Mouse (Mus musculus) C2C12 (cell line): ENCODE results near the gene Mcrip2.

ENCODE experiments used
- CTCF ChIP-seq: IDR thresholded peaks from one replicate; pipeline ENCODE4 v1.5.1; 2011; ENCODE audit not compliant: control insufficient read depth, insufficient read depth, insufficient read length
- MYOD1 ChIP-seq: IDR thresholded peaks from one replicate; pipeline ENCODE4 v1.6.1; 2011; ENCODE audit warnings: low read depth; ENCODE audit not compliant: control insufficient read depth, insufficient read length
- USF1 ChIP-seq: IDR thresholded peaks from one replicate; pipeline ENCODE4 v1.6.1; 2011; ENCODE audit warnings: low read depth, mild to moderate bottlenecking, control low read depth, moderate library complexity

GRCm38 (mm10) chr17:25828712-25829557 is 39.6 kb downstream of the Mcrip2 start, which contains the start of gene Jmjd8:
- TF ChIP-seq MYOD1 = no peak
- no peak for TF ChIP-seq CTCF
- TF ChIP-seq USF1 = no peak
